Mouse (Mus musculus): ENCODE results near the gene Sftpd.

DNA sequence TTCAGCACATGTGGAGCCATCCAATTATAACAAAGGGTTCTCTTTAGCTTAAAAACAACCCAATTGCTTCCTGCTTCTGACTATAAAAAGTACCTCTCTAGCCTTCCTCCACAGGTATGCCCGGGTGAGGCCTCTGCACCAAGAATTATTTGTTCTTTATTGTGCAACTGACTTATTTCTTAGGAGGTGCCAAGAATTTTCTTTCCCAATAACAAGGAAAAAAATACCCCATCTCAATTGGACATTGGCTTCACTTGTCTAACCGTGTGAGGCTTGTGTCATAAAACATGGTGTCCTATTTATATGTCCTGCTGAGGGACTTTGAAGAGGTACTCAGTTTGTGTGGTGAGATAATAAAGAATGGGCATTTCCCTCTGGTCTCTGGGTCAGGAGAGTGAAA is 14.4 kb downstream of the Sftpd start:
- TF ChIP-seq POLR2A (IDR thresholded peaks at IDR 0.05; ENCODE audit: extremely low read depth, insufficient read depth, low read length) = no peak
- no peak for TF ChIP-seq CTCF (IDR thresholded peaks at IDR 0.05; ENCODE audit: low read depth, low read length)

Measured in liver, adult 2 months (tissue).